Mouse (Mus musculus) liver, postnatal 0 days (tissue): Measurements from ENCODE around the gene Mllt11.

Source experiments
- CTCF ChIP-seq: sonication (generic); IDR thresholded peaks from 2 replicates; pipeline ENCODE4 v1.5.1; 2016; ENCODE audit warnings: antibody characterized with exemption, low read depth
- EP300 ChIP-seq: IDR thresholded peaks from 2 replicates; pipeline ENCODE4 v1.6.1; 2016; ENCODE audit warnings: antibody characterized with exemption, low read depth, mild to moderate bottlenecking

DNA sequence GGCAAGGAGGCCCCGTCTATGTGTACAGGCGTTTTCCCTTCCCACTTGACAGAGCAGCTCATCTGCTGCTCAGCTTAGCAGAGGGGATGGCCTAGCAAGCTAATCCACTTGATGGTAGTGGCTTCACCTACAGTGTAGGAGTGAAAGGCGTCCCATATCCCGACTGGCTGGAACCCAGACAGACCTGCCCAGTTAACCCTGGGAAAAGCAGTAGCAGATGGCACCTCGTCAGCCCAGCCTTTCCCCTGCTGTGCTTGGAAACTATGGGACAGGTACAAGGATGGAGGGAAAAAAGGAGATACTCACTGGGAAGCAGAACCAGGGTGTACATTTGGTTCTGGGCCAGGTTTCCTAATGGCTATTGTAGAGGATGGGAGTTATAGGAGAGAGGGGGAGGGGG is 18.4 kb upstream of the Mllt11 start:
- TF ChIP-seq CTCF (no peak), EP300 (no peak)
